Comparison of ENCODE assay signal across 14 mouse cellular contexts in the genomic region with DNA sequence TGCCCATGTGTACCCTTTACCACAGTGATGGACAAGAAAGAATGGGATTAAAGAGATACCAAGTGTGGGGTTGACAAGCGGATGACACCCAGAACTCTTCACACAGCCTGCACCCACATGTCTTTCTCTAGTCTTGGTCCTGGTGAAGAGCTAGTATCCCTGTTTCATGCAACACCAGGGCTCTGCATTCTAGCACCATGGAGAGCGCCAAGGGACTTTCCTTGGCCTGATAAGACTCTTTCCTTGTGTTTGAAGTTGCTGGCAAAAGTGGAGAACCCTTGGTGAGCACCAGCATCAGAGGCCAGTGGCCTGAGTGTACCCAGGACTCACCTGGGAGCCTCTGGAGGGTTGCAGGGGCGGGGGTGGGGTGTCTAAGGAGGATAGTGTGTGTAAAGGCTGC.
DNase-seq lines count a peak whose midpoint lies in the region; ATAC-seq lines count a peak whose summit lies in the region.
"Had no signal": no experiment of that assay in that cellular context is flagged by ENCODE, and none has a peak within 500 bp of the region (broad histone marks: within the 10 kb centered on the region; RNA-seq: fewer than 3 reads in every experiment).

No protein-coding gene starts in this region.

- H3K27ac ChIP-seq in hindbrain, embryonic 10.5 days: no peak overlapping the region
- H3K27ac ChIP-seq in hindbrain, embryonic 13.5 days: no peak overlapping the region
- H3K27ac ChIP-seq in embryonic facial prominence, embryonic 14.5 days (replicated peaks; ENCODE audit: low read depth, low read length): no peak overlapping the region
- H3K27ac ChIP-seq: hindbrain, postnatal 0 days; left cerebral cortex, adult 2 months; liver, embryonic 15.5 days; midbrain, embryonic 15.5 days had no signal

- no peaks in the 10 kb centered on the region for H3K36me3 ChIP-seq in hindbrain, embryonic 10.5 days
- H3K36me3 ChIP-seq in hindbrain, embryonic 13.5 days: no peaks in the 10 kb centered on the region
- H3K36me3 ChIP-seq in embryonic facial prominence, embryonic 14.5 days (ENCODE audit: control insufficient read depth, insufficient read depth, low read length): no peaks in the 10 kb centered on the region
- H3K36me3 ChIP-seq: liver, embryonic 15.5 days; midbrain, embryonic 15.5 days had no signal

- no peaks in the 10 kb centered on the region for H3K27me3 ChIP-seq in hindbrain, embryonic 10.5 days (ENCODE audit: insufficient read depth, poor library complexity, severe bottlenecking)
- peaks cover 14% of the 10 kb centered on the region; the same call in 1 of the 2 replicates for H3K27me3 ChIP-seq in hindbrain, embryonic 13.5 days
- H3K27me3 ChIP-seq in embryonic facial prominence, embryonic 14.5 days (replicated peaks; ENCODE audit: control insufficient read depth, insufficient read depth, low read length): no peaks in the 10 kb centered on the region
- H3K27me3 ChIP-seq: liver, embryonic 15.5 days; midbrain, embryonic 15.5 days had no signal

- no peaks in the 10 kb centered on the region for H3K4me1 ChIP-seq in hindbrain, embryonic 10.5 days (replicated peaks)
- H3K4me1 ChIP-seq in hindbrain, embryonic 13.5 days (replicated peaks): 0 out of 2 replicates have a peak, but pooled peaks cover 4% of the 10 kb centered on the region
- no peaks in the 10 kb centered on the region for H3K4me1 ChIP-seq in embryonic facial prominence, embryonic 14.5 days (ENCODE audit: control insufficient read depth, insufficient read depth, low read length)
- H3K4me1 ChIP-seq: liver, embryonic 15.5 days; midbrain, embryonic 15.5 days had no signal

- no peaks in the 10 kb centered on the region for H3K9me3 ChIP-seq in hindbrain, embryonic 10.5 days
- H3K9me3 ChIP-seq in hindbrain, embryonic 13.5 days: no peaks in the 10 kb centered on the region
- no peaks in the 10 kb centered on the region for H3K9me3 ChIP-seq in embryonic facial prominence, embryonic 14.5 days (ENCODE audit: control insufficient read depth, low read length)
- H3K9me3 ChIP-seq: liver, embryonic 15.5 days; midbrain, embryonic 15.5 days had no signal

- no peak for ATAC-seq in hindbrain, embryonic 13.5 days (ENCODE audit: low FRiP score)
- no peak for ATAC-seq in embryonic facial prominence, embryonic 14.5 days (ENCODE audit: low read depth)
- ATAC-seq: forebrain, embryonic 14.5 days; hindbrain, postnatal 0 days; midbrain, embryonic 15.5 days had no signal

- no peak overlapping the region for H3K4me3 ChIP-seq in hindbrain, embryonic 10.5 days
- no peak overlapping the region for H3K4me3 ChIP-seq in hindbrain, embryonic 13.5 days
- H3K4me3 ChIP-seq in embryonic facial prominence, embryonic 14.5 days (ENCODE audit: low read depth, low read length): no peak overlapping the region
- H3K4me3 ChIP-seq: left cerebral cortex, adult 2 months; liver, embryonic 15.5 days; midbrain, embryonic 15.5 days had no signal

- H3K4me2 ChIP-seq in hindbrain, embryonic 13.5 days: no peak overlapping the region
- no peak overlapping the region for H3K4me2 ChIP-seq in embryonic facial prominence, embryonic 14.5 days (ENCODE audit: low read depth, low read length)
- H3K4me2 ChIP-seq: liver, embryonic 15.5 days; midbrain, embryonic 15.5 days had no signal

- DNase-seq in hindbrain, embryonic 10.5 days (ENCODE audit: low spot score): peak; percentile 46
- DNase-seq in thymus, postnatal 4 days: peak; percentile 19
- DNase-seq in thymus, postnatal 0 days (ENCODE audit: low spot score): no peak
- peak; percentile 59 for DNase-seq in embryonic facial prominence, embryonic 14.5 days (ENCODE audit: low spot score)
- no peak for DNase-seq in cerebellum, postnatal 10 days
- no peak for DNase-seq in gastrocnemius, adult 18-20 months (ENCODE audit: low spot score)
- no peak for DNase-seq in urinary bladder, postnatal 4 days (ENCODE audit: low spot score in 2 of 2)
- DNase-seq: heart, adult 18-20 months had no signal

- 31% methylated on average over 3 of the region's 3 CpGs for WGBS in hindbrain, embryonic 10.5 days
- WGBS in hindbrain, embryonic 13.5 days: 45% methylated on average over 3 of the region's 3 CpGs
- 19% methylated on average over 3 of the region's 3 CpGs for WGBS in embryonic facial prominence, embryonic 14.5 days

- H3K9ac ChIP-seq in hindbrain, embryonic 13.5 days: no peak overlapping the region
- no peak overlapping the region for H3K9ac ChIP-seq in embryonic facial prominence, embryonic 14.5 days (ENCODE audit: low read depth, low read length)
- H3K9ac ChIP-seq: liver, embryonic 15.5 days; midbrain, embryonic 15.5 days had no signal

Comparison
In these comparisons a context has a peak if more than half of its experiments do, and no peak if none do; other contexts are left out.
1. DNase-seq: peak in hindbrain, embryonic 10.5 days (single experiment), thymus, postnatal 4 days (single experiment) and embryonic facial prominence, embryonic 14.5 days (single experiment); none in thymus, postnatal 0 days (single experiment), cerebellum, postnatal 10 days (0 of 2), gastrocnemius, adult 18-20 months (single experiment) and urinary bladder, postnatal 4 days (0 of 2).